Mouse (Mus musculus) forebrain, embryonic 15.5 days (tissue): ENCODE data around the gene Ric1. TPM values are rescaled to one million over a fixed set of nuclear protein-coding genes. Genes with fewer than 3 reads are reported as not detected.
A peak's percentile ranks its signal among the peaks of the same experiment; 100 is the strongest.

Source experiments
- ATAC-seq: fragments of 200-750 bp; cut with Nextera tagmentation; replicated peaks from 2 replicates; pipeline ENCODE4 v1.8.0; 2017; ENCODE audit warnings: mild to moderate bottlenecking, moderate TSS enrichment, moderate library complexity
- H3K27ac ChIP-seq: fragments of 300-500 bp; sonication (generic); replicated peaks from 2 replicates; pipeline ENCODE4 v1.5.1; 2015; ENCODE audit warnings: mild to moderate bottlenecking, inconsistent platforms
- H3K27me3 ChIP-seq: fragments of 300-500 bp; sonication (generic); 2 replicates; pipeline ENCODE4 v1.6.1; 2015; ENCODE audit warnings: inconsistent platforms
- H3K36me3 ChIP-seq: fragments of 300-500 bp; sonication (generic); 2 replicates; pipeline ENCODE4 v1.6.1; 2015; ENCODE audit warnings: mild to moderate bottlenecking, inconsistent platforms
- H3K4me1 ChIP-seq: fragments of 300-500 bp; sonication (generic); 2 replicates; pipeline ENCODE4 v1.6.1; 2015; ENCODE audit warnings: inconsistent platforms
- H3K4me2 ChIP-seq: fragments of 300-500 bp; sonication (generic); replicated peaks from 2 replicates; pipeline ENCODE4 v1.6.1; 2015; ENCODE audit warnings: mild to moderate bottlenecking, inconsistent platforms
- H3K4me3 ChIP-seq: fragments of 300-500 bp; sonication (generic); 2 replicates; pipeline ENCODE4 v1.5.1; 2015; ENCODE audit warnings: mild to moderate bottlenecking, inconsistent platforms
- H3K9ac ChIP-seq: fragments of 300-500 bp; sonication (generic); replicated peaks from 2 replicates; pipeline ENCODE4 v1.6.1; 2015; ENCODE audit warnings: mild to moderate bottlenecking, inconsistent platforms
- H3K9me3 ChIP-seq: fragments of 300-500 bp; sonication (generic); 2 replicates; pipeline ENCODE4 v1.6.1; 2016; ENCODE audit warnings: inconsistent platforms
- WGBS: fragments of 180-500 bp; shearing (Covaris S2); methylation state at CpG from one replicate; pipeline ENCODE4 v1.1.7; 2015; ENCODE audit warnings: mixed read lengths; 5-methylcytosine and 5-hydroxymethylcytosine counted together
- polyA plus RNA-seq: library from polyadenylated mRNA; unstranded; fragments of >200 nt; fragmentation: Nextera tagmentation; extraction: Ambion mirVana; gene quantifications from 2 replicates; pipeline ENCODE4 v1.2.1, GENCODE M21; 2015

Gene Ric1
- 13.2 and 13.4 TPM in 2 replicates for polyA plus RNA-seq

GRCm38 (mm10) chr19:29521637-29522435 is at the start of gene Ric1:
TSS of gene Ric1 (plus strand) at chr19:29522282.
- H3K9me3 ChIP-seq: no peaks in the 10 kb centered on the region
- under 1% methylated on average over 60 of the region's 80 CpGs for WGBS
- H3K4me3 ChIP-seq: peak within 1 kb of the TSS; percentile 78
- no peaks in the 10 kb centered on the region for H3K27me3 ChIP-seq
- peak within 1 kb of the TSS; percentile 73 for H3K4me2 ChIP-seq
- H3K36me3 ChIP-seq: no peaks in the 10 kb centered on the region
- peak within 1 kb of the TSS; percentile 94 for H3K27ac ChIP-seq
- ATAC-seq: peak; percentile 98
- peak within 1 kb of the TSS; percentile 82 for H3K9ac ChIP-seq
- H3K4me1 ChIP-seq: peaks cover 21% of the 10 kb centered on the region

- no peaks in the 10 kb centered on the region for H3K36me3 ChIP-seq
- H3K4me3 ChIP-seq: no peak overlapping the region
- WGBS: 87% methylated on average over 8 of the region's 8 CpGs
- H3K27me3 ChIP-seq: no peaks in the 10 kb centered on the region
- H3K9ac ChIP-seq: no peak overlapping the region
- no peaks in the 10 kb centered on the region for H3K9me3 ChIP-seq
- no peak overlapping the region for H3K4me2 ChIP-seq
- ATAC-seq: no peak
- no peak overlapping the region for H3K27ac ChIP-seq
- peaks cover 11% of the 10 kb centered on the region for H3K4me1 ChIP-seq
These were observed 49.7 kb upstream of the Ric1 start for GRCm38 (mm10) chr19:29472424-29472823.

- H3K36me3 ChIP-seq: no peaks in the 10 kb centered on the region
- 93% methylated on average over 5 of the region's 5 CpGs for WGBS
- no peak overlapping the region for H3K27ac ChIP-seq
- no peak for ATAC-seq
- peaks cover 11% of the 10 kb centered on the region for H3K4me1 ChIP-seq
- no peak overlapping the region for H3K9ac ChIP-seq
- H3K4me3 ChIP-seq: no peak overlapping the region
- H3K9me3 ChIP-seq: no peaks in the 10 kb centered on the region
- no peaks in the 10 kb centered on the region for H3K27me3 ChIP-seq
- H3K4me2 ChIP-seq: no peak overlapping the region
These were observed 49.1 kb upstream of the Ric1 start for GRCm38 (mm10) chr19:29472946-29473345.

GRCm38 (mm10) chr19:29474803-29475202 is 47.3 kb upstream of the Ric1 start:
- 59% methylated on average over 2 of the region's 2 CpGs for WGBS
- Histone ChIP-seq H3K4me2 (no peak overlapping the region), H3K4me3 (no peak overlapping the region), H3K27ac (no peak overlapping the region), H3K36me3 (no peaks in the 10 kb centered on the region), H3K9ac (no peak overlapping the region), H3K27me3 (no peaks in the 10 kb centered on the region), H3K4me1 (peaks cover 11% of the 10 kb centered on the region), H3K9me3 (no peaks in the 10 kb centered on the region)
- ATAC-seq: no peak

- no peaks in the 10 kb centered on the region for H3K9me3 ChIP-seq
- ATAC-seq: no peak
- H3K9ac ChIP-seq: no peak overlapping the region
- peaks cover 11% of the 10 kb centered on the region for H3K4me1 ChIP-seq
- 91% methylated on average over 4 of the region's 4 CpGs for WGBS
- no peak overlapping the region for H3K4me3 ChIP-seq
- no peaks in the 10 kb centered on the region for H3K36me3 ChIP-seq
- H3K4me2 ChIP-seq: no peak overlapping the region
- H3K27ac ChIP-seq: no peak overlapping the region
- H3K27me3 ChIP-seq: no peaks in the 10 kb centered on the region
These were observed 46.9 kb upstream of the Ric1 start for GRCm38 (mm10) chr19:29475210-29475620.

GRCm38 (mm10) chr19:29478598-29478997 is 43.5 kb upstream of the Ric1 start:
- Histone ChIP-seq H3K4me2 (no peak overlapping the region), H3K4me1 (no peaks in the 10 kb centered on the region), H3K9ac (no peak overlapping the region), H3K27ac (no peak overlapping the region), H3K27me3 (no peaks in the 10 kb centered on the region), H3K36me3 (no peaks in the 10 kb centered on the region), H3K4me3 (no peak overlapping the region), H3K9me3 (no peaks in the 10 kb centered on the region)
- whole genome bisulfite sequencing: 26% methylated on average over 4 of the region's 4 CpGs
- no peak for ATAC-seq

GRCm38 (mm10) chr19:29481578-29481977 is 40.5 kb upstream of the Ric1 start:
- Histone ChIP-seq H3K9ac (no peak overlapping the region), H3K4me1 (no peaks in the 10 kb centered on the region), H3K4me3 (no peak overlapping the region), H3K27ac (no peak overlapping the region), H3K9me3 (no peaks in the 10 kb centered on the region), H3K27me3 (no peaks in the 10 kb centered on the region), H3K4me2 (no peak overlapping the region), H3K36me3 (no peaks in the 10 kb centered on the region)
- WGBS: 63% methylated on average over 6 of the region's 6 CpGs
- ATAC-seq: no peak

- no peak overlapping the region for H3K27ac ChIP-seq
- ATAC-seq: no peak
- H3K4me2 ChIP-seq: no peak overlapping the region
- no peaks in the 10 kb centered on the region for H3K9me3 ChIP-seq
- no peak overlapping the region for H3K9ac ChIP-seq
- WGBS: 76% methylated on average over 5 of the region's 5 CpGs
- H3K4me1 ChIP-seq: no peaks in the 10 kb centered on the region
- no peaks in the 10 kb centered on the region for H3K27me3 ChIP-seq
- H3K36me3 ChIP-seq: no peaks in the 10 kb centered on the region
- no peak overlapping the region for H3K4me3 ChIP-seq
These were observed 39.9 kb upstream of the Ric1 start for GRCm38 (mm10) chr19:29482148-29482547.

GRCm38 (mm10) chr19:29482637-29483036 is 39.4 kb upstream of the Ric1 start:
- Histone ChIP-seq H3K4me3 (no peak overlapping the region), H3K9ac (no peak overlapping the region), H3K4me2 (no peak overlapping the region), H3K9me3 (no peaks in the 10 kb centered on the region), H3K36me3 (no peaks in the 10 kb centered on the region), H3K27ac (no peak overlapping the region), H3K27me3 (no peaks in the 10 kb centered on the region), H3K4me1 (no peaks in the 10 kb centered on the region)
- no peak for ATAC-seq
- 61% methylated on average over 3 of the region's 3 CpGs for WGBS

GRCm38 (mm10) chr19:29483386-29483785 is 38.7 kb upstream of the Ric1 start:
- Histone ChIP-seq H3K4me2 (no peak overlapping the region), H3K9me3 (no peaks in the 10 kb centered on the region), H3K27ac (no peak overlapping the region), H3K4me3 (no peak overlapping the region), H3K27me3 (no peaks in the 10 kb centered on the region), H3K36me3 (no peaks in the 10 kb centered on the region), H3K9ac (no peak overlapping the region), H3K4me1 (no peaks in the 10 kb centered on the region)
- WGBS: 90% methylated on average over 2 of the region's 2 CpGs
- ATAC-seq: no peak

- no peak overlapping the region for H3K27ac ChIP-seq
- no peaks in the 10 kb centered on the region for H3K36me3 ChIP-seq
- H3K4me1 ChIP-seq: no peaks in the 10 kb centered on the region
- no peaks in the 10 kb centered on the region for H3K27me3 ChIP-seq
- no peak overlapping the region for H3K4me3 ChIP-seq
- WGBS: 57% methylated on average over 2 of the region's 2 CpGs
- H3K9ac ChIP-seq: no peak overlapping the region
- no peak overlapping the region for H3K4me2 ChIP-seq
- no peak for ATAC-seq
- H3K9me3 ChIP-seq: no peaks in the 10 kb centered on the region
These were observed 37.5 kb upstream of the Ric1 start for GRCm38 (mm10) chr19:29484537-29484936.

GRCm38 (mm10) chr19:29485257-29485948 is 36.7 kb upstream of the Ric1 start:
- H3K9me3 ChIP-seq: no peaks in the 10 kb centered on the region
- H3K36me3 ChIP-seq: no peaks in the 10 kb centered on the region
- H3K27ac ChIP-seq: no peak overlapping the region
- H3K4me3 ChIP-seq: no peak overlapping the region
- H3K4me2 ChIP-seq: no peak overlapping the region
- H3K4me1 ChIP-seq: no peaks in the 10 kb centered on the region
- 92% methylated on average over 3 of the region's 3 CpGs for WGBS
- no peak for ATAC-seq
- no peak overlapping the region for H3K9ac ChIP-seq
- H3K27me3 ChIP-seq: no peaks in the 10 kb centered on the region
